Mouse (Mus musculus): ENCODE measurements around the gene Prmt1. TPM values are rescaled to one million over a fixed set of nuclear protein-coding genes. Genes with fewer than 3 reads are reported as not detected.
"Not testable (repeated sequence)": the region's sequence is repeated elsewhere in the genome, so short reads cannot be mapped to it uniquely, and the experiment has no call there.

Prmt1 gene
- polyA plus RNA-seq, 1 experiment from 2014 or later = 332 TPM

GRCm38 (mm10) chr7:45025601-45026220 lies 39.3 kb upstream of the Prmt1 start:
- Histone ChIP-seq H3K27ac (replicated peaks; ENCODE audit: low read depth, low read length) (no peak overlapping the region), H3K4me2 (ENCODE audit: low read depth, severe bottlenecking) (no peak overlapping the region), H3K27me3 (ENCODE audit: control insufficient read depth, insufficient read depth, low read length) (no peaks in the 10 kb centered on the region), H3K9me3 (ENCODE audit: control insufficient read depth, low read length) (no peaks in the 10 kb centered on the region), H3K36me3 (ENCODE audit: control insufficient read depth, insufficient read depth, low read length) (peaks cover 28% of the 10 kb centered on the region), H3K9ac (ENCODE audit: low read length) (no peak overlapping the region), H3K4me3 (ENCODE audit: low read depth, low read length) (no peak overlapping the region), H3K4me1 (ENCODE audit: control insufficient read depth, insufficient read depth, low read length) (0 out of 2 replicates have a peak, but pooled peaks cover 2% of the 10 kb centered on the region)
- ATAC-seq (ENCODE audit: insufficient number of reproducible peaks, low FRiP score, low TSS enrichment, low read depth) (no peak), DNase-seq (ENCODE audit: low spot score) (no peak)
- 71% methylated on average over 8 of the region's 8 CpGs for WGBS

- no peak for ATAC-seq (ENCODE audit: insufficient number of reproducible peaks, low FRiP score, low TSS enrichment, low read depth)
These were observed 38.2 kb upstream of the Prmt1 start for GRCm38 (mm10) chr7:45024281-45025248.

GRCm38 (mm10) chr7:45023711-45024110 lies 37.3 kb upstream of the Prmt1 start:
- ATAC-seq (ENCODE audit: insufficient number of reproducible peaks, low FRiP score, low TSS enrichment, low read depth) = not testable (repeated sequence)

More at GRCm38 (mm10) chr7:45024281-45025248, 38.2 kb upstream of the Prmt1 start:
- Histone ChIP-seq H3K9me3 (ENCODE audit: control insufficient read depth, low read length) (no peaks in the 10 kb centered on the region), H3K27ac (replicated peaks; ENCODE audit: low read depth, low read length) (no peak overlapping the region), H3K4me1 (ENCODE audit: control insufficient read depth, insufficient read depth, low read length) (0 out of 2 replicates have a peak, but pooled peaks cover 2% of the 10 kb centered on the region), H3K4me2 (ENCODE audit: low read depth, severe bottlenecking) (no peak overlapping the region), H3K4me3 (ENCODE audit: low read depth, low read length) (no peak overlapping the region), H3K27me3 (ENCODE audit: control insufficient read depth, insufficient read depth, low read length) (no peaks in the 10 kb centered on the region), H3K36me3 (ENCODE audit: control insufficient read depth, insufficient read depth, low read length) (peaks cover 19% of the 10 kb centered on the region), H3K9ac (ENCODE audit: low read length) (no peak overlapping the region)
- 88% methylated on average over 15 of the region's 15 CpGs for WGBS
- no peak for DNase-seq (ENCODE audit: low spot score)

GRCm38 (mm10) chr7:45020225-45020624 lies 33.9 kb upstream of the Prmt1 start:
- WGBS = 69% methylated on average over 9 of the region's 9 CpGs
- Histone ChIP-seq H3K36me3 (ENCODE audit: control insufficient read depth, insufficient read depth, low read length) (no peaks in the 10 kb centered on the region), H3K27ac (replicated peaks; ENCODE audit: low read depth, low read length) (no peak overlapping the region), H3K27me3 (ENCODE audit: control insufficient read depth, insufficient read depth, low read length) (no peaks in the 10 kb centered on the region), H3K9ac (ENCODE audit: low read length) (no peak overlapping the region), H3K4me2 (ENCODE audit: low read depth, severe bottlenecking) (no peak overlapping the region), H3K4me3 (ENCODE audit: low read depth, low read length) (no peak overlapping the region), H3K9me3 (ENCODE audit: control insufficient read depth, low read length) (no peaks in the 10 kb centered on the region), H3K4me1 (ENCODE audit: control insufficient read depth, insufficient read depth, low read length) (peaks cover 4% of the 10 kb centered on the region; the same call in 1 of the 2 replicates)
- no peak for DNase-seq (ENCODE audit: low spot score)
- ATAC-seq (ENCODE audit: insufficient number of reproducible peaks, low FRiP score, low TSS enrichment, low read depth) = no peak

More at GRCm38 (mm10) chr7:45023711-45024110, 37.3 kb upstream of the Prmt1 start:
- not testable (repeated sequence) for H3K4me3 ChIP-seq (ENCODE audit: low read depth, low read length); H3K9ac ChIP-seq (ENCODE audit: low read length); H3K4me1 ChIP-seq (ENCODE audit: control insufficient read depth, insufficient read depth, low read length); H3K27ac ChIP-seq (replicated peaks; ENCODE audit: low read depth, low read length); H3K4me2 ChIP-seq (ENCODE audit: low read depth, severe bottlenecking); H3K9me3 ChIP-seq (ENCODE audit: control insufficient read depth, low read length); DNase-seq (ENCODE audit: low spot score); H3K27me3 ChIP-seq (ENCODE audit: control insufficient read depth, insufficient read depth, low read length)
- 75% methylated on average over 5 of the region's 5 CpGs for WGBS
- H3K36me3 ChIP-seq (ENCODE audit: control insufficient read depth, insufficient read depth, low read length) = peaks cover 16% of the 10 kb centered on the region

- Histone ChIP-seq H3K4me2 (ENCODE audit: low read depth, severe bottlenecking) (no peak overlapping the region; the same call in 1 of the 2 replicates), H3K4me1 (ENCODE audit: control insufficient read depth, insufficient read depth, low read length) (peaks cover 9% of the 10 kb centered on the region), H3K9ac (ENCODE audit: low read length) (no peak overlapping the region), H3K9me3 (ENCODE audit: control insufficient read depth, low read length) (no peaks in the 10 kb centered on the region), H3K27me3 (ENCODE audit: control insufficient read depth, insufficient read depth, low read length) (no peaks in the 10 kb centered on the region), H3K36me3 (ENCODE audit: control insufficient read depth, insufficient read depth, low read length) (no peaks in the 10 kb centered on the region), H3K4me3 (ENCODE audit: low read depth, low read length) (no peak overlapping the region), H3K27ac (replicated peaks; ENCODE audit: low read depth, low read length) (no peak overlapping the region)
- WGBS = 35% methylated on average over 8 of the region's 8 CpGs
- ATAC-seq (ENCODE audit: insufficient number of reproducible peaks, low FRiP score, low TSS enrichment, low read depth) (no peak), DNase-seq (ENCODE audit: low spot score) (no peak)
These were observed 32.7 kb upstream of the Prmt1 start for GRCm38 (mm10) chr7:45019031-45019571.

GRCm38 (mm10) chr7:45017242-45018061 lies 31.1 kb upstream of the Prmt1 start, which contains the start of gene Rras:
Gene Rras, plus strand, starts transcription at chr7:45017961.
- Histone ChIP-seq H3K9me3 (ENCODE audit: control insufficient read depth, low read length) (no peaks in the 10 kb centered on the region), H3K4me1 (ENCODE audit: control insufficient read depth, insufficient read depth, low read length) (peaks cover 9% of the 10 kb centered on the region), H3K36me3 (ENCODE audit: control insufficient read depth, insufficient read depth, low read length) (peaks cover 3% of the 10 kb centered on the region; the same call in 1 of the 2 replicates), H3K27me3 (ENCODE audit: control insufficient read depth, insufficient read depth, low read length) (no peaks in the 10 kb centered on the region), H3K27ac (replicated peaks; ENCODE audit: low read depth, low read length) (peak within 1 kb of the TSS; percentile 66), H3K4me3 (ENCODE audit: low read depth, low read length) (peak within 1 kb of the TSS; percentile 93), H3K9ac (ENCODE audit: low read length) (peak within 1 kb of the TSS; percentile 64), H3K4me2 (ENCODE audit: low read depth, severe bottlenecking) (peak within 1 kb of the TSS; percentile 89)
- ATAC-seq (ENCODE audit: insufficient number of reproducible peaks, low FRiP score, low TSS enrichment, low read depth) (peak; percentile 90), DNase-seq (ENCODE audit: low spot score) (peak; percentile 87)
- under 1% methylated on average over 36 of the region's 36 CpGs for WGBS

GRCm38 (mm10) chr7:45016761-45017160 lies 30.4 kb upstream of the Prmt1 start:
- 4% methylated on average over 4 of the region's 4 CpGs for WGBS
- DNase-seq (ENCODE audit: low spot score) (no peak), ATAC-seq (ENCODE audit: insufficient number of reproducible peaks, low FRiP score, low TSS enrichment, low read depth) (no peak)
- Histone ChIP-seq H3K4me1 (ENCODE audit: control insufficient read depth, insufficient read depth, low read length) (peaks cover 9% of the 10 kb centered on the region), H3K27me3 (ENCODE audit: control insufficient read depth, insufficient read depth, low read length) (no peaks in the 10 kb centered on the region), H3K9ac (ENCODE audit: low read length) (peak overlapping the region; percentile 38), H3K27ac (replicated peaks; ENCODE audit: low read depth, low read length) (peak overlapping the region; percentile 66), H3K4me2 (ENCODE audit: low read depth, severe bottlenecking) (peak overlapping the region; percentile 89), H3K9me3 (ENCODE audit: control insufficient read depth, low read length) (no peaks in the 10 kb centered on the region), H3K36me3 (ENCODE audit: control insufficient read depth, insufficient read depth, low read length) (peaks cover 9% of the 10 kb centered on the region; the same call in 1 of the 2 replicates), H3K4me3 (ENCODE audit: low read depth, low read length) (peak overlapping the region; percentile 93)
